Mouse (Mus musculus): ENCODE measurements around the gene Ppm1a.

DNA sequence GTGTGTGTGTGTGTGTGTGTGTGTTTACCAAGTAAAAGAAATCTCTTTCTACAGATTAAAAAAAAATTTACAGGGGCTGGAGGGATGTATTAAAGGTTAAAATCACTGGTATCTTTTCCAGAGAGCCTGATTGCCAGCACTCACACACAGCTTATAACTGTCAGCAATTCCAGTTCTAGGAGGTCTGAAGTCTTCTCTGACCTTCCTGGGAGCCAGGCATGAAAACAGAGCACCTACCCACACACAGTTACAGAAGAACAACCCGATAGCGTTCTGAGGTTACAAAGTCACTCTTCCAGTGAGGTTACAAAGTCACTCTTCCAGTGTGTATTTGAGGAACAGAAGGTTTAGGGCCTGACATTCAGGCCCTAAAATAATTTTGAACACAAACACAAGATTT, 38.2 kb upstream of the Ppm1a start:
- TF ChIP-seq POLR2A (IDR thresholded peaks at IDR 0.05; ENCODE audit: extremely low read depth, insufficient read depth, low read length) (no peak), CTCF (IDR thresholded peaks at IDR 0.05; ENCODE audit: low read depth, low read length) (no peak)
